Mouse (Mus musculus) liver, embryonic 13.5 days (tissue): ENCODE measurements around the gene Slc7a14. TPM values are rescaled to one million over a fixed set of nuclear protein-coding genes. Genes with fewer than 3 reads are reported as not detected.

Experiments used
- ATAC-seq: fragments of 200-750 bp; cut with Nextera tagmentation; 2 replicates; pipeline ENCODE4 v1.8.0; 2017; ENCODE audit warnings: low read depth, mild to moderate bottlenecking, moderate number of reproducible peaks, moderate library complexity
- DNase-seq: peaks from one replicate; pipeline ENCODE4 v3.0.0; 2022
- H3K27ac ChIP-seq: fragments of 300-500 bp; sonication (generic); 2 replicates; pipeline ENCODE4 v1.5.1; 2015; ENCODE audit warnings: moderate library complexity, mild to moderate bottlenecking, inconsistent platforms
- H3K27me3 ChIP-seq: fragments of 300-500 bp; sonication (generic); 2 replicates; pipeline ENCODE4 v1.6.1; 2015; ENCODE audit warnings: mild to moderate bottlenecking, inconsistent platforms
- H3K36me3 ChIP-seq: fragments of 300-500 bp; sonication (generic); 2 replicates; pipeline ENCODE4 v1.6.1; 2015; ENCODE audit warnings: mild to moderate bottlenecking, inconsistent platforms
- H3K4me1 ChIP-seq: fragments of 300-500 bp; sonication (generic); replicated peaks from 2 replicates; pipeline ENCODE4 v1.6.1; 2015; ENCODE audit warnings: inconsistent platforms
- H3K4me2 ChIP-seq: fragments of 300-500 bp; sonication (generic); 2 replicates; pipeline ENCODE4 v1.6.1; 2015; ENCODE audit warnings: inconsistent platforms, mild to moderate bottlenecking, moderate library complexity
- H3K4me3 ChIP-seq: fragments of 300-500 bp; sonication (generic); replicated peaks from 2 replicates; pipeline ENCODE4 v1.5.1; 2015; ENCODE audit warnings: mild to moderate bottlenecking, inconsistent platforms
- H3K9ac ChIP-seq: fragments of 300-500 bp; sonication (generic); 2 replicates; pipeline ENCODE4 v1.6.1; 2015; ENCODE audit warnings: mild to moderate bottlenecking, inconsistent platforms
- H3K9me3 ChIP-seq: fragments of 300-500 bp; sonication (generic); replicated peaks from 2 replicates; pipeline ENCODE4 v1.6.1; 2016; ENCODE audit warnings: inconsistent platforms
- WGBS: fragments of 180-500 bp; shearing (Covaris S2); methylation state at CpG from one replicate; pipeline ENCODE4 v1.1.7; 2015; ENCODE audit not compliant: insufficient replicate concordance; 5-methylcytosine and 5-hydroxymethylcytosine counted together
- polyA plus RNA-seq: library from polyadenylated mRNA; unstranded; fragments of >200 nt; fragmentation: Nextera tagmentation; extraction: Ambion mirVana; gene quantifications from 2 replicates; pipeline ENCODE4 v1.2.1, GENCODE M21; 2015

Gene Slc7a14
- polyA plus RNA-seq, 1 experiment from 2014 or later = 0.06 TPM

DNA sequence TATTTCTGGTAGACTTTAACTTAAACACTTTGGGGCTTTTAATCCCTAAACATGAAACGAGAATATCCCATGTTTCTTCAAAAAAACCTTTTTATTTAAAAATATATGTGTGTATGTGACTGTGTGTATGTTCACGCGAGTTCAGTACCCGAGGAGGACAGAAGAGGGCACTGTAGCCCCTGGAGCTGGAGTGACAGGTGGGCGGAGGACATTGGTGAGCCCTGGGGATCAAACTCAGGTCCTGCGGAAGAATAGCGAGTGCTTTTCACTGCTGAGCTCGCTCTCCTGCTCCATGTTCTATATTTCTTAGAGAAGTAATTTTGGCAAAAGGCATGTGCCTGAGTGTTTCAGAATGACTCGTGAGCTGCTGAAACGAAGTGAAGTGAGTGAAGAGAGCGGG is 106.2 kb downstream of the Slc7a14 start:
- 76% methylated on average over 11 of the region's 11 CpGs for WGBS
- H3K27me3 ChIP-seq = no peaks in the 10 kb centered on the region
- H3K4me1 ChIP-seq = no peaks in the 10 kb centered on the region
- H3K4me3 ChIP-seq = no peak overlapping the region
- no peak for DNase-seq
- H3K27ac ChIP-seq = no peak overlapping the region
- H3K9me3 ChIP-seq = no peaks in the 10 kb centered on the region
- no peak overlapping the region for H3K4me2 ChIP-seq
- no peak for ATAC-seq
- no peak overlapping the region for H3K9ac ChIP-seq
- H3K36me3 ChIP-seq = no peaks in the 10 kb centered on the region

DNA sequence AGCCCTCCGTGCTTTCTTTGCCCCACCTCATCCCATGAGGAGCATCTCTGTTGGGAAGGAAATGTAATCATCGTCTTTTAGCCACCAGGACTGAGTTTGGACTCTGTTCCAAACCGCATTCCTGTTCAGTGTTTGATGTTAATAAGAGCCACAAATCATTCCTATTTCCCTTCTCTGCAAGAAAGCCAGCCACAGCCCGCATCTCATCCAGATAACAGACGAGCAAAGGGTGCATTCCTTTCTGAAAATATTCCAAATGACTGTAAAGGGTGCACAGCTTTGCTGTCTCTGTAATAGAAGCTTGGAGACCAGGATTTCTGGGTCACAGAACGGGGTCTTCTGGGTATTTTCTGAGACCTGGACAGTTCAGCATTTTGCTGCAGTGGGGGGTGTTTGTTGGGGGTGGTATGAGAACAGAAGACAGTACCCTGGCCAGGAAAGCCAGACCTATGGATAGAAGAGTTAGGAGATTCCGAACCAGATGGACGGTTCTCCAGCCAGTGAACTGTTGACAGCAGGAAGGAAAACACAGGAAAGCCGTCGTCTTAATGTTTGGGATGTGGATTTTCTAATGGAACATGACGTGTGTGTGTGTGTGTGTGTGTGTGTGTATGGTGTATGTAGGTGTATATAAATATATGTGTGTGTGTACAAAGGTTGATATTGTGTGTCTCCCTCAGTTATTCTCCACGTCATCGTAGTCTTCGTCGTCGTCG is 110.9 kb downstream of the Slc7a14 start:
- Histone ChIP-seq H3K4me2 (no peak overlapping the region), H3K4me1 (no peaks in the 10 kb centered on the region)
- DNase-seq = no peak

DNA sequence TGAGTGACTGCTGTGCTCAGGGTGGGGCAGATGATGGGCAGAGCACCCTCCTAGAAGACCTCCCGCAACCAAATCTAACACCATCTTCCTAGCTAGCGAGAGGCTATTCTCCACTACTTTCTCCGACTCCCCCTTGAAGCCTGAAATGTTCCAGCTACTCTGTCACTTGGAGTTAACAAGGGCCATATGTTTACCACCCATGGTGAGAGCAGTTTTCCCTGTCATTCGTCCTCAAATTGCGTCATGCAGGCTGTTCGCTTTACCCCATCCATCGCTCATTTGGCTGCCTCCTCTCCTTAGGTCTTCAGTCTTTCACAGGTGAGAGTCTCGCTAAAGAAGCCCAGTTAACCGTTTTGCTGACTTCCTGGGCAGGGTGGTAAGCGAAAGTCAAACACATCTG is 118.8 kb downstream of the Slc7a14 start:
- Histone ChIP-seq H3K27ac (no peak overlapping the region), H3K4me1 (no peaks in the 10 kb centered on the region), H3K4me2 (no peak overlapping the region), H3K4me3 (no peak overlapping the region), H3K9ac (no peak overlapping the region), H3K36me3 (no peaks in the 10 kb centered on the region), H3K27me3 (no peaks in the 10 kb centered on the region), H3K9me3 (no peaks in the 10 kb centered on the region)
- 63% methylated on average over 10 of the region's 10 CpGs for WGBS
- DNase-seq (no peak), ATAC-seq (no peak)

More for the DNA sequence above, 110.9 kb downstream of the Slc7a14 start:
- 64% methylated on average over 13 of the region's 17 CpGs for WGBS
- Histone ChIP-seq H3K27ac (no peak overlapping the region), H3K4me3 (no peak overlapping the region), H3K9me3 (no peaks in the 10 kb centered on the region), H3K36me3 (no peaks in the 10 kb centered on the region), H3K9ac (no peak overlapping the region), H3K27me3 (no peaks in the 10 kb centered on the region)
- no peak for ATAC-seq

DNA sequence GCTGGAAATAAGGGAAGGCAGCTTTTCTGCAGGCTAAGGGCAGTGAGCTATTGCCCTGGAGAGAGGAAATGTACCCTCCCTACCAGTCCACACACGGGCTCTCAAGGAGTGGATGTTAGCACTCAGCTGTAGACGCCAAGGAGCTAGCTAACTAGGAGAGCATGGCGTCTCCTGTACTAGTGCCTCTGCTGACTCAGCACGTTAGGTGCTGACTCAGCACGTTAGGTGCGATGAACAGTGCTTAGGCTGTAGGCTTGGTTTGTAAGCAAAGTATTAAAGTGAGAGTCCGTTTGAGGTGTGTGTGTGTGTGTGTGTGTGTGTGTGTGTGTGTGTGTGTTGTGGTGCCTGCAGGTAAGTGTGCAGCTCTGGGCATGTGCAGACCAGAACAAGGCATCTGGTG is 119.8 kb downstream of the Slc7a14 start:
- H3K4me1 ChIP-seq = no peaks in the 10 kb centered on the region
- 66% methylated on average over 7 of the region's 7 CpGs for WGBS
- no peaks in the 10 kb centered on the region for H3K27me3 ChIP-seq
- no peak overlapping the region for H3K9ac ChIP-seq
- ATAC-seq (no peak), DNase-seq (no peak)
- H3K36me3 ChIP-seq = no peaks in the 10 kb centered on the region
- H3K4me2 ChIP-seq = no peak overlapping the region
- H3K4me3 ChIP-seq = no peak overlapping the region
- H3K27ac ChIP-seq = no peak overlapping the region
- no peaks in the 10 kb centered on the region for H3K9me3 ChIP-seq

DNA sequence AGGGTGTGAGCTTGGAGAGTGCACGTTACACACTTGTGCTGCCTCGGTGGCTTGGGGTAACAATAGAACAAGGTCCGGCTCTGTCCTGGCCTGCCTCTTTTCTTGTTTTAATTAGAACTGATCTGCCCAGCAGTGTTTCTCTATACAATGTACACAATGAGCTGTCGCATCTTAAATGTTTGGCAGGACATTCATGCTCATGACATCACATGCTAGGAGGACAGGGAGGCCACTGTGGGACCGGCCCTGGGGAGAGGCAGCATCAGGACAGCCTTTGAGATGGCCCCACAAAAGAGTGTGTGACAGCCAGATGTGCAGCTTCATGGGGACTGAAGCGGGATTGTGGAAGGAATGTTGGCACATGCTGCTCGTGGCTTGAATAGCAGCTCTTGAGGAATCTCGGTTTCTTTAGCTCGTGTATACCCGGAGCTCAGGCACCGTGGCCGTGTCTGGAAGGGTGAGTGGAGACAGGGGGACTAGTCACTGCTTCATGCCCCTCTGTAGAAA is 143.8 kb downstream of the Slc7a14 start:
- no peak for DNase-seq
- ATAC-seq = no peak
- no peak overlapping the region for H3K4me3 ChIP-seq
- WGBS = 70% methylated on average over 12 of the region's 12 CpGs
- no peak overlapping the region for H3K4me2 ChIP-seq
- no peaks in the 10 kb centered on the region for H3K27me3 ChIP-seq
- H3K27ac ChIP-seq = no peak overlapping the region
- no peak overlapping the region for H3K9ac ChIP-seq
- H3K9me3 ChIP-seq = no peaks in the 10 kb centered on the region
- no peaks in the 10 kb centered on the region for H3K36me3 ChIP-seq
- no peaks in the 10 kb centered on the region for H3K4me1 ChIP-seq

DNA sequence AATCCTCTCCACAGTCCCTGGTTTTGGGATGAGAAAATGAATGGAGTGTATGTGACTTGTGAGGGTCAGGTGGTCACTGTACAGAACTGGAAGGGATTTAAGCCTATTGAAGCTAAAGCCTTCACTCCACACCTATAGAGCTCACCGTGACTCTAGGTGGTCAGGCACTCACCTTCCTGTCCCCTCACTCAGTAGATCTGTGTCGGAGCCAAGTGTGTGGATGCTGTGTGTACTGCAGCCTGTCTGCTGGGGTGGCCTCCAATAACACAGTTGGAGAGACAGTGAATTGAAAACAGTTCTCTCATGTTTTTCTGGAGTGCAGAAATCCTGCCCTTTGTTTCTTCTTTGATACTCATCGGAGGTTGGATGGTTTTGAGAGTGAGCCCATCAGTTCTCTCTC is 144.4 kb downstream of the Slc7a14 start:
- H3K27ac ChIP-seq = no peak overlapping the region
- ATAC-seq = no peak
- no peak overlapping the region for H3K4me3 ChIP-seq
- no peak for DNase-seq
- H3K27me3 ChIP-seq = no peaks in the 10 kb centered on the region
- H3K36me3 ChIP-seq = no peaks in the 10 kb centered on the region
- WGBS = 62% methylated on average over 3 of the region's 3 CpGs
- H3K9me3 ChIP-seq = no peaks in the 10 kb centered on the region
- no peak overlapping the region for H3K4me2 ChIP-seq
- H3K4me1 ChIP-seq = no peaks in the 10 kb centered on the region
- no peak overlapping the region for H3K9ac ChIP-seq

DNA sequence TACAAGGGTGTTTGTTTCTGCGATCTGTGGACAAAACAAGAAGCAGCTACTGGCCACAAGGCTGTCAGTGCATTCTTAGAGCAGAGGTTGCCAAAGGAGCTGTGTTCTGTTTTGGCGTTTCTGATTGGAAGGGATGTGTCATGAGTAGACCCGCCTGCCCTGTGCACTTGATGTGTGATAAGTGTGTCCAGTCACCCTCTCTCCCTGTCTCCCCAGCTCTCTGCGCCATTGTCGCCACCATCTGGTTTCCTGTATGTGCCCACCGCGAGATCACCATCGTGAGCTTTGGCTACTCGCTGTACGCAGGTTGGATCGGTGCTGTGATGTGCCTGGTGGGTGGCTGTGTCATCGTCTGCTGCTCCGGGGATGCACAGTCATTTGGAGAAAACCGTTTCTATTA is 147.3 kb downstream of the Slc7a14 start:
- no peak overlapping the region for H3K4me3 ChIP-seq
- H3K4me2 ChIP-seq = no peak overlapping the region
- DNase-seq = no peak
- ATAC-seq = no peak
- no peak overlapping the region for H3K27ac ChIP-seq
- no peaks in the 10 kb centered on the region for H3K9me3 ChIP-seq
- H3K9ac ChIP-seq = no peak overlapping the region
- WGBS = 77% methylated on average over 14 of the region's 14 CpGs
- no peaks in the 10 kb centered on the region for H3K36me3 ChIP-seq
- H3K27me3 ChIP-seq = no peaks in the 10 kb centered on the region
- H3K4me1 ChIP-seq = no peaks in the 10 kb centered on the region

DNA sequence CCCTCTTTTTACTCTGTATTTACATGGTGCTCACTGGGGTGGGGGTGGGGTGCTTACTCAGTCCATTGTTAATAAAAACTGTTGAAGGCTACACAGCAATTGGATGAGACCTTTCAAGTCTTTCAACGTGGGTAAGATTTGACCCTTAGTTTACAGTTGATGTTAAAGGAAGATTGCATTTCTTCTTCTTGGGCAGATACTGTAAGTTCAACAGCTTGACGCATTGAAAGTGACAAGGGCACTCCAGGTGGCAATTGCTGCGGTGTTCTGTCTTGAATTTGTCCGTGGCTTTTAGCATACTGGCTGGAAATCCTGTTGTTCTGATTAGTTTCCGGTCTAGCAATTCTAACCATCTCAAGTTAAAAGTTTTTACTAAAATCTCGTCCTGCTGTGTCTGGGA is 148.8 kb downstream of the Slc7a14 start:
- H3K27me3 ChIP-seq = no peaks in the 10 kb centered on the region
- H3K4me1 ChIP-seq = no peaks in the 10 kb centered on the region
- no peak for DNase-seq
- no peaks in the 10 kb centered on the region for H3K36me3 ChIP-seq
- no peak overlapping the region for H3K4me3 ChIP-seq
- no peak overlapping the region for H3K4me2 ChIP-seq
- 48% methylated on average over 6 of the region's 6 CpGs for WGBS
- no peak overlapping the region for H3K9ac ChIP-seq
- no peak for ATAC-seq
- no peaks in the 10 kb centered on the region for H3K9me3 ChIP-seq
- no peak overlapping the region for H3K27ac ChIP-seq

DNA sequence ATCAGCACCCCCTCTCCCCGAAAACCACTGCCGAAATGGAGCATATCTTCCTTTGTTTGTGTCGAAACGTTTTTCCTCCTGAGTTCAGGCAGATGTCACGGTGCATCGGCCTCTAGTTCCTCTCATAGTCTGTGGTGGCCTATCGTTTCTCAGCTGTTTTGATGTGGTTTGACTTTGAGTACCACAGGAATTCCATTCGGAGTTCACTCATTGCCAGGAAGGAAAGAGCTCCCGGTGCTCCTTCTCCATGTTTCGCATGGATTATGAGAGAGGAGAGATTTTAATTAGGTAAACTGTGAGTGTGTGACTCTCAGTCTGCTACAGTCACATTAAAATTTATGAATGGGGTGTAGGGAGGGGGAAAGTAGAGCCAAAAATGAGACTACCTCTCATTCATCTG is 150.1 kb downstream of the Slc7a14 start:
- DNase-seq = no peak
- no peak overlapping the region for H3K4me3 ChIP-seq
- H3K27ac ChIP-seq = no peak overlapping the region
- no peaks in the 10 kb centered on the region for H3K4me1 ChIP-seq
- no peaks in the 10 kb centered on the region for H3K27me3 ChIP-seq
- ATAC-seq = no peak
- H3K36me3 ChIP-seq = no peaks in the 10 kb centered on the region
- no peaks in the 10 kb centered on the region for H3K9me3 ChIP-seq
- no peak overlapping the region for H3K4me2 ChIP-seq
- 38% methylated on average over 10 of the region's 10 CpGs for WGBS
- H3K9ac ChIP-seq = no peak overlapping the region

DNA sequence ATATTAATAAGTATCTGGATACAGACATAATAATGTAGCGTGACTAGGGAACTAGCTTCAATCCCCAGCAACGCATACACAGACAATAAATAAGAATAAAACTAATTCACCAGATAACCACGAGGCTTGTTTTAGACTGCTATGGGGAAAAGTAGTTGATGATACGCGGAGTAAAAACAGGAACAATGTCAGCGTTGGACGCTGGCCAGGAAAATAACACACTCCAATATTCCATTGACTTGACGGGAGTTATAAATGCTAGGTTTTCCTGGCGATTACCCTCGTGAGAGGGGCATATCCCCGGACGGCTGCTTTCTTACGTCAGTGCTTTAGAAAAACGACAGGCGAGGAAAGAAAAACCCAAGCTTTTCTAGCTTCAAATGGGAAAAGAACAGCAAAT is 152.4 kb downstream of the Slc7a14 start:
- Histone ChIP-seq H3K27ac (no peak overlapping the region), H3K4me2 (no peak overlapping the region), H3K27me3 (no peaks in the 10 kb centered on the region), H3K4me1 (no peaks in the 10 kb centered on the region), H3K36me3 (no peaks in the 10 kb centered on the region), H3K9ac (no peak overlapping the region), H3K4me3 (no peak overlapping the region), H3K9me3 (no peaks in the 10 kb centered on the region)
- WGBS = 67% methylated on average over 15 of the region's 15 CpGs
- no peak for DNase-seq
- ATAC-seq = no peak

DNA sequence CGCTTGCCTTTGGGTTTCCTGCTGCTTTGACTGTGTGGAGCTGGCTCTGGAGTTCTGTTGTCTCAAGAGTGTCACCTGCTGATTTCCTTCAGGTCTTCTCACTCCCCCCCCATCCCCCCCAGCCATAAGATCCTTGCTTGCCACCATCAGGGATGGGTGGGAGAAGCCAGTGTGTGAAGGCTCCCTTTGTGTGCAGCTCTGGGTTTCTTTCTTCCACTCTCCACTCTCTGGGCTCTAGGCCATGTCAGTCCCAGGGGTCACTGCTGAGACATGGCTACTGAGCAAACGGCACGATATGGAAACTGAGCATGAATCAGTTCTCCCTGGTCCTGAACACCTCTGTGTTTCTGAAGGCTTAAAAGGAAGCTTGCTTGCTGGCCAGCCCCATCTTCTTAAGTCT is 154.1 kb downstream of the Slc7a14 start:
- no peak overlapping the region for H3K4me3 ChIP-seq
- WGBS = 69% methylated on average over 3 of the region's 3 CpGs
- H3K9ac ChIP-seq = no peak overlapping the region
- no peaks in the 10 kb centered on the region for H3K9me3 ChIP-seq
- no peaks in the 10 kb centered on the region for H3K36me3 ChIP-seq
- DNase-seq (no peak), ATAC-seq (no peak)
- peaks cover 4% of the 10 kb centered on the region; the same call in 1 of the 2 replicates for H3K27me3 ChIP-seq
- no peak overlapping the region for H3K4me2 ChIP-seq
- H3K4me1 ChIP-seq = no peaks in the 10 kb centered on the region
- H3K27ac ChIP-seq = no peak overlapping the region
